ENCODE assay signal across 8 mouse cellular contexts in genomic region chr13:91459896-91460620, GRCm38 (mm10). TPM values are rescaled to one million over a fixed set of nuclear protein-coding genes. Genes with fewer than 3 reads are reported as not detected.
DNase-seq lines count a peak whose midpoint lies in the region; ATAC-seq and TF ChIP-seq lines count a peak whose summit lies in the region.

Gene Ssbp2 (plus strand): TSS chr13:91460283.

- peak within 1 kb of the TSS; percentile 98 for H3K4me3 ChIP-seq in liver, adult 2 months (ENCODE audit: insufficient read depth, low read depth, low read length)
- peak within 1 kb of the TSS; percentile 95 for H3K4me3 ChIP-seq in hindbrain, embryonic 13.5 days
- peak within 1 kb of the TSS; percentile 94 for H3K4me3 ChIP-seq in limb, embryonic 13.5 days
- peak within 1 kb of the TSS; percentile 90 for H3K4me3 ChIP-seq in neural tube, embryonic 15.5 days (replicated peaks)

- H3K36me3 ChIP-seq in liver, adult 2 months (ENCODE audit: control insufficient read depth, insufficient read depth, low read length) = no peaks in the 10 kb centered on the region
- H3K36me3 ChIP-seq in hindbrain, embryonic 13.5 days = no peaks in the 10 kb centered on the region
- no peaks in the 10 kb centered on the region for H3K36me3 ChIP-seq in limb, embryonic 13.5 days
- H3K36me3 ChIP-seq in neural tube, embryonic 15.5 days = no peaks in the 10 kb centered on the region

- H3K27ac ChIP-seq in liver, adult 2 months (replicated peaks; ENCODE audit: insufficient read depth, low read depth, low read length) = peak within 1 kb of the TSS; percentile 95
- peak within 1 kb of the TSS; percentile 97 for H3K27ac ChIP-seq in hindbrain, embryonic 13.5 days
- peak within 1 kb of the TSS; percentile 96 for H3K27ac ChIP-seq in limb, embryonic 13.5 days
- peak within 1 kb of the TSS; percentile 96 for H3K27ac ChIP-seq in neural tube, embryonic 15.5 days (replicated peaks)

- 11% methylated on average over 29 of the region's 29 CpGs for WGBS in liver, adult 2 months
- WGBS in hindbrain, embryonic 13.5 days = 6% methylated on average over 29 of the region's 29 CpGs
- 9% methylated on average over 29 of the region's 29 CpGs for WGBS in limb, embryonic 13.5 days
- WGBS in neural tube, embryonic 15.5 days = 7% methylated on average over 29 of the region's 29 CpGs

- no peaks in the 10 kb centered on the region for H3K79me2 ChIP-seq in liver, adult 2 months (ENCODE audit: control insufficient read depth, insufficient read depth, low read length)

- DNase-seq in liver, adult 2 months (ENCODE audit: extremely low read depth, low read depth, low spot score) = peak; percentile 58
- DNase-seq in liver = no peak
- DNase-seq in adrenal gland, postnatal 10 days = no peak
- peak; percentile 37 to 41 for DNase-seq in frontal cortex, postnatal 36 days (ENCODE audit: low spot score in 2 of 2)
- DNase-seq in cerebellum, adult 11 months = no peak

- peaks cover 4% of the 10 kb centered on the region; the same call in 1 of the 2 replicates for H3K27me3 ChIP-seq in liver, adult 2 months (ENCODE audit: control insufficient read depth, insufficient read depth, low read length)
- no peaks in the 10 kb centered on the region for H3K27me3 ChIP-seq in hindbrain, embryonic 13.5 days
- H3K27me3 ChIP-seq in limb, embryonic 13.5 days = no peaks in the 10 kb centered on the region
- no peaks in the 10 kb centered on the region for H3K27me3 ChIP-seq in neural tube, embryonic 15.5 days (replicated peaks)

- peak within 1 kb of the TSS; percentile 95 for H3K9ac ChIP-seq in liver, adult 2 months (ENCODE audit: low read depth, low read length)
- peak within 1 kb of the TSS; percentile 90 for H3K9ac ChIP-seq in hindbrain, embryonic 13.5 days
- peak within 1 kb of the TSS; percentile 100 for H3K9ac ChIP-seq in limb, embryonic 13.5 days
- peak within 1 kb of the TSS; percentile 85 for H3K9ac ChIP-seq in neural tube, embryonic 15.5 days (replicated peaks)

- no peaks in the 10 kb centered on the region for H3K4me1 ChIP-seq in liver, adult 2 months (ENCODE audit: control insufficient read depth, insufficient read depth, low read length)
- H3K4me1 ChIP-seq in hindbrain, embryonic 13.5 days (replicated peaks) = peaks cover 26% of the 10 kb centered on the region
- H3K4me1 ChIP-seq in limb, embryonic 13.5 days = peaks cover 28% of the 10 kb centered on the region
- peaks cover 21% of the 10 kb centered on the region for H3K4me1 ChIP-seq in neural tube, embryonic 15.5 days

- no peaks in the 10 kb centered on the region for H3K9me3 ChIP-seq in hindbrain, embryonic 13.5 days
- H3K9me3 ChIP-seq in limb, embryonic 13.5 days = no peaks in the 10 kb centered on the region
- H3K9me3 ChIP-seq in neural tube, embryonic 15.5 days (replicated peaks) = no peaks in the 10 kb centered on the region

- H3K4me2 ChIP-seq in hindbrain, embryonic 13.5 days = peak within 1 kb of the TSS; percentile 88
- peak within 1 kb of the TSS; percentile 79 for H3K4me2 ChIP-seq in limb, embryonic 13.5 days (replicated peaks)
- peak within 1 kb of the TSS; percentile 85 for H3K4me2 ChIP-seq in neural tube, embryonic 15.5 days

- TF ChIP-seq POLR2A in liver, adult 2 months (IDR thresholded peaks at IDR 0.05; ENCODE audit: extremely low read depth, insufficient read depth, low read length) = no peak

- ATAC-seq in hindbrain, embryonic 13.5 days (ENCODE audit: low FRiP score) = peak; percentile 25
- peak; percentile 38; the same call in 1 of the 2 replicates for ATAC-seq in limb, embryonic 13.5 days (ENCODE audit: low FRiP score, low read depth)
- ATAC-seq in neural tube, embryonic 15.5 days (ENCODE audit: low FRiP score) = no peak; the same call in 1 of the 2 replicates

- no peak for TF ChIP-seq CTCF in liver, adult 2 months (IDR thresholded peaks at IDR 0.05; ENCODE audit: low read depth, low read length)

RNA-seq across cellular contexts. Expression of gene Ssbp2, which starts in this region (rescaled TPM):
- 1.7 and 2.5 TPM in 2 replicates for total RNA-seq in liver, adult 2 months (2014; rRNA removed)
- polyA plus RNA-seq in liver, adult 2 months (2012; rRNA removed) = 0.54 and 1.2 TPM in 2 replicates
- 10 to 100 TPM; 34.4 to 41.0 TPM for total RNA-seq in adrenal gland, postnatal 10 days (2021)
- polyA plus RNA-seq in hindbrain, embryonic 13.5 days (2015; fragmentation: Nextera tagmentation; extraction: Ambion mirVana) = 205 and 206 TPM in 2 replicates
- 225 and 256 TPM in 2 replicates for polyA plus RNA-seq in limb, embryonic 13.5 days (2015; fragmentation: Nextera tagmentation; extraction: Ambion mirVana)
- polyA plus RNA-seq in neural tube, embryonic 15.5 days (2015; fragmentation: Nextera tagmentation; extraction: Ambion mirVana) = 192 and 214 TPM in 2 replicates

Comparison
In these comparisons a context has a peak if more than half of its experiments do, and no peak if none do; other contexts are left out.
1. RNA of gene Ssbp2 (total RNA-seq): 34.4 to 41.0 TPM in adrenal gland, postnatal 10 days; 1.7 to 2.5 TPM in liver, adult 2 months; every median in the first group is over 10 times any median in the second.
2. RNA of gene Ssbp2 (polyA plus RNA-seq): 225 to 256 TPM in limb, embryonic 13.5 days, 192 to 214 TPM in neural tube, embryonic 15.5 days and 205 to 206 TPM in hindbrain, embryonic 13.5 days; 0.54 to 1.2 TPM in liver, adult 2 months; every median in the first group is over 10 times any median in the second.
3. DNase-seq: peak in liver, adult 2 months (single experiment) and frontal cortex, postnatal 36 days (2 of 2); none in liver (single experiment), adrenal gland, postnatal 10 days (single experiment) and cerebellum, adult 11 months (single experiment).
4. Peak in every context shown above with its lines, with median percentiles within 50 percentile points of each other: H3K27ac ChIP-seq, H3K4me3 ChIP-seq, H3K9ac ChIP-seq and H3K4me2 ChIP-seq.